Mouse (Mus musculus): ENCODE data around the gene Gm20671. TPM values are rescaled to one million over a fixed set of nuclear protein-coding genes. Genes with fewer than 3 reads are reported as not detected.
"Not testable (repeated sequence)": the region's sequence is repeated elsewhere in the genome, so short reads cannot be mapped to it uniquely, and the experiment has no call there.

The Gm20671 gene
- polyA plus RNA-seq, 1 experiment from 2014 or later: not detected

DNA sequence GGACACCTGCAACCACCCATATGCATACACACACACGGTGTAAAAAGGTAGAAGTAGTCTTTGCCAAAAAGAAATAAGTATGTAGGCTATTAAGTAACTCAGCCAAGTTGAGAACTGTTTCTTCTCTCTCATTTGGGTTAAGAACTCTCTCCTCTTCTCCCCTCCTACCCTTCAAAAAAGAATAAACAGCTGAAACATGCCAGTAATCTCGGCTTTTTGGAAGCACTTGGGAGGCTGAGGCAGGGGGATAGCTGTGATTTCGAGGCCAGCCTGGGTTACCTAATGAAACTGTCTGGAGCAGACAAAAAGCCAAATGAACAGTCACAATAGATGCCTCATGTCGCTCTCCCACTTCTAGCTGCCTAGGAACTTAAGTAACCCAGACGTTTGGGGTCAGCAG, 42.2 kb downstream of the Gm20671 start:
- peaks cover 17% of the 10 kb centered on the region for H3K36me3 ChIP-seq
- no peak for ATAC-seq (ENCODE audit: insufficient number of reproducible peaks, low FRiP score)
- H3K27ac ChIP-seq (ENCODE audit: poor library complexity, severe bottlenecking): no peak overlapping the region
- no peaks in the 10 kb centered on the region for H3K27me3 ChIP-seq (replicated peaks)
- peaks cover 4% of the 10 kb centered on the region for H3K4me1 ChIP-seq (replicated peaks)
- peak overlapping the region; percentile 80 for H3K9ac ChIP-seq
- 24% methylated on average over 5 of the region's 5 CpGs for WGBS
- no peaks in the 10 kb centered on the region for H3K9me3 ChIP-seq (replicated peaks)
- H3K4me3 ChIP-seq: peak overlapping the region; percentile 87
- H3K4me2 ChIP-seq: peak overlapping the region; percentile 90

DNA sequence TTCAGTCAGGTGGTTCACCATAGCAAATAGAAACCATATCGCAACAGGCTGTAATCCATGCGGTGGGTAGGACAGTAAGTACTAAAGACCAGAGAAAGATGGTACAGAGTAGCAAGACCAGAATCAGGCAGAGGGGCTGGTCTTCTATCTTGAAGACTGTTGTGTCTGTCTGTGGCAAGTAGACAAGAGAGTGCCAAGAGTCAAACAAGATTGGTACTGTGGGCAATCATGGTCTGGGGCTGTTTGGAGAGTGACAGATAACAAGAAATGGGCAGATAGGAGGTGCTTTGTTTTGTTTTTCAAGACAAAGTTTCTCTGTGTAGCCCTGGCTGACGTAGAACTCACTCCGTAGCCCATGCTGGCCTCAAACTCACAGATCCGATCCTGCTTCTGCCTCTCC, 45.3 kb downstream of the Gm20671 start:
- ATAC-seq (ENCODE audit: insufficient number of reproducible peaks, low FRiP score): no peak
- Histone ChIP-seq H3K4me1 (replicated peaks) (peaks cover 4% of the 10 kb centered on the region), H3K4me2 (no peak overlapping the region), H3K27ac (ENCODE audit: poor library complexity, severe bottlenecking) (no peak overlapping the region), H3K36me3 (peaks cover 3% of the 10 kb centered on the region; the same call in 1 of the 2 replicates), H3K9ac (no peak overlapping the region), H3K4me3 (no peak overlapping the region), H3K27me3 (replicated peaks) (no peaks in the 10 kb centered on the region), H3K9me3 (replicated peaks) (no peaks in the 10 kb centered on the region)
- 89% methylated on average over 5 of the region's 5 CpGs for WGBS

DNA sequence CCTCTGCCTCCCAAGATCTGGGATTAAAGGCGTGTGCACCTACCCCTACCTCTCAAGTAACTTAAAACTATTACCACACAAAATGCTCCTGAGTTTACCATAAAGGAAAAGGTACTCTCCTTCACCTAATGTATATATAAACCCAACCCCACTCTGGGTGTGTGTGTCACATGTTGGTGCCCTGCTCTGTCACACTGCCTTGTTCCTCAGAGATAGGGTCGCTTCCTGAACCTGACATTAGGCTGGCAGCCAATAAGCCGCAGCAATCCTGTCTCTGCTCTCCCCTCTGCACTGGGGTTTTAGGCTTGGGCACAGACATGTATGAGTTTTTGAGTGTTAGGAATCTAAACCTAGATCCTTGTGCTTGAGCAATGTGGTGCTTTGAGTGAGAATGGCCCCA, 48.7 kb downstream of the Gm20671 start:
- Histone ChIP-seq H3K27ac (ENCODE audit: poor library complexity, severe bottlenecking) (no peak overlapping the region), H3K9ac (no peak overlapping the region), H3K4me2 (no peak overlapping the region), H3K9me3 (replicated peaks) (no peaks in the 10 kb centered on the region), H3K27me3 (replicated peaks) (no peaks in the 10 kb centered on the region), H3K36me3 (peaks cover 14% of the 10 kb centered on the region), H3K4me1 (replicated peaks) (no peaks in the 10 kb centered on the region), H3K4me3 (no peak overlapping the region)
- no peak for ATAC-seq (ENCODE audit: insufficient number of reproducible peaks, low FRiP score)
- WGBS: 78% methylated on average over 3 of the region's 3 CpGs

DNA sequence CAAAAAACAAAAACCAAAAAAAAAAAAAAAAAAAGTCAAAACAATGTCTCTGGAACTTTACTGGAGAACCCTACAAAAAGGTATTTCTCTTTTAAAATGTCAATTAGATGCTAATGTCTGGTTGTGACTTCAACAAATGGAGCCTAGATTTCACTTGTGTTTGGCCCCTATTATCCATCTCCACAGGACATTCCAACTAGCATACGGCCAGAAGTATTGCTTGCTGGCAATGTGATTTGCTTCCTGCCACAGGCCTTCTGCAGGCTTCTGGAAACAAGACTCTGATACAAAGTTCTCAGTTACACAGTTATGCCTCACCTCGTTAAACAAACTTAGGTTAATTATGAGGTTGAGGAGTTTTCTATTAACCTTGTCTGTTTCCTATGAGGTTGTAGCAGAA, 54.5 kb downstream of the Gm20671 start:
- ATAC-seq (ENCODE audit: insufficient number of reproducible peaks, low FRiP score): no peak
- no peak overlapping the region for H3K27ac ChIP-seq (ENCODE audit: poor library complexity, severe bottlenecking)
- no peak overlapping the region for H3K4me2 ChIP-seq
- H3K36me3 ChIP-seq: peaks cover 20% of the 10 kb centered on the region
- WGBS: 87% methylated on average over 2 of the region's 2 CpGs
- H3K9me3 ChIP-seq (replicated peaks): no peaks in the 10 kb centered on the region
- H3K4me1 ChIP-seq (replicated peaks): 0 out of 2 replicates have a peak, but pooled peaks cover 5% of the 10 kb centered on the region
- H3K4me3 ChIP-seq: no peak overlapping the region
- H3K27me3 ChIP-seq (replicated peaks): no peaks in the 10 kb centered on the region
- no peak overlapping the region for H3K9ac ChIP-seq

- Histone ChIP-seq H3K4me2 (no peak overlapping the region), H3K27ac (ENCODE audit: poor library complexity, severe bottlenecking) (no peak overlapping the region), H3K36me3 (peaks cover 23% of the 10 kb centered on the region), H3K27me3 (replicated peaks) (no peaks in the 10 kb centered on the region), H3K9me3 (replicated peaks) (no peaks in the 10 kb centered on the region), H3K9ac (no peak overlapping the region), H3K4me3 (no peak overlapping the region), H3K4me1 (replicated peaks) (peaks cover 12% of the 10 kb centered on the region)
- no peak for ATAC-seq (ENCODE audit: insufficient number of reproducible peaks, low FRiP score)
- 87% methylated on average over 4 of the region's 4 CpGs for WGBS
Measured at GRCm38 (mm10) chr5:32767636-32768373, 59.1 kb downstream of the Gm20671 start.

DNA sequence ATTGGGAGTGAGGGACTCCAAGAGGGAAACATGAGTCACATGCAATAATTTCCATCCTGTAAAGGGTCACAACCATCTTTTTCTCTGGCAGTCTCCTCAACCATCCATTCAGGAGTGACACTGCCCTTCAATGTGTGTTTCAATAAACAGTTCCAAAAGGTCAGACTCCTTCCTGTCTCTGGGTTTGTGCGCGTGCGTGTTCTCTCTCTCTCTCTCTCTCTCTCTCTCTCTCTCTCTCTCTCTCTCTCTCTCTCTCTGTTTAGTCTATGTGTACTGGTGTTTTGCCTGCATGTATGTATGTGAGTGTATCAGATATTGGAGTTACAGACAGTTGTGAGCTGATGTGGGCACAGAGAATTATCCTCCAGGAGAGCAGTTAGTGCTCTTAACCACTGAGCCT, 59.9 kb downstream of the Gm20671 start:
- 88% methylated on average over 3 of the region's 3 CpGs for WGBS
- Histone ChIP-seq H3K4me1 (replicated peaks) (peaks cover 14% of the 10 kb centered on the region), H3K36me3 (peaks cover 18% of the 10 kb centered on the region), H3K27ac (ENCODE audit: poor library complexity, severe bottlenecking) (no peak overlapping the region), H3K4me2 (no peak overlapping the region), H3K9ac (no peak overlapping the region), H3K27me3 (replicated peaks) (no peaks in the 10 kb centered on the region), H3K9me3 (replicated peaks) (no peaks in the 10 kb centered on the region), H3K4me3 (no peak overlapping the region)
- no peak for ATAC-seq (ENCODE audit: insufficient number of reproducible peaks, low FRiP score)

DNA sequence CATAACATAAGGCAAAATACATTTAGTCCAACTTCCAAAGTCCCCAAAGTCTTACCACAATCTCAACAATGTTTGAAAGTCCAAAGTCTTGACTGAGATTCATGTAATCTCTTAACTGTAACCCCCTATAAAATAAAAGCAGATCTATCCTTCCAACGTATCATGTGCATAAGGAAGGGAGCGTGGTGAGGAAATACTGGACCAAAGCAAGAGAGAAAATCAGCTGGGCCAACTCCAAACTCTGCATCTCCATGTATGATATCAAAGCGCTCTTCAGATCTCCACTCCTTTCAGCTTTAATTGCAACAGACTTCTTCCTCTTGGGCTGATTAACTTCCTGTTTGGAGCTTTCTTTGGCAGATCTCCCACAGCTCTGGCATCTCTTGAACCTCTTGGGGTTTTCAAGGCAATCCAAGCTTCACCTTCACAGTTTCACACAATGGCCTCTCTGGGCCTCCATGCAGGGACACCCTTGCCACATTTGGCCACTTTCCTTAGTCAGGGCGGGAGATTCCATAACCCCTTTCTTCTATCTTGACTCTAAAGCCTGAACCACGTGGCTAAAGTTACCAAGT, 65.3 kb downstream of the Gm20671 start:
- H3K9ac ChIP-seq: no peak overlapping the region
- 62% methylated on average over 5 of the region's 5 CpGs for WGBS
- ATAC-seq (ENCODE audit: insufficient number of reproducible peaks, low FRiP score): no peak
- H3K4me3 ChIP-seq: no peak overlapping the region
- no peak overlapping the region for H3K4me2 ChIP-seq
- H3K4me1 ChIP-seq (replicated peaks): peaks cover 15% of the 10 kb centered on the region
- H3K9me3 ChIP-seq (replicated peaks): no peaks in the 10 kb centered on the region
- no peak overlapping the region for H3K27ac ChIP-seq (ENCODE audit: poor library complexity, severe bottlenecking)
- H3K27me3 ChIP-seq (replicated peaks): no peaks in the 10 kb centered on the region
- H3K36me3 ChIP-seq: peaks cover 18% of the 10 kb centered on the region

- peaks cover 10% of the 10 kb centered on the region for H3K4me1 ChIP-seq (replicated peaks)
- 0 out of 2 replicates have a peak, but pooled peaks have one; percentile 40 for ATAC-seq (ENCODE audit: insufficient number of reproducible peaks, low FRiP score)
Measured at GRCm38 (mm10) chr5:32760787-32761186, 66.1 kb downstream of the Gm20671 start.

GRCm38 (mm10) chr5:32760352-32760751, 66.6 kb downstream of the Gm20671 start:
- Histone ChIP-seq H3K4me1 (replicated peaks) (peaks cover 10% of the 10 kb centered on the region), H3K36me3 (peaks cover 18% of the 10 kb centered on the region)
- H3K4me3 ChIP-seq; H3K27me3 ChIP-seq (replicated peaks); H3K4me2 ChIP-seq; H3K27ac ChIP-seq (ENCODE audit: poor library complexity, severe bottlenecking); ATAC-seq (ENCODE audit: insufficient number of reproducible peaks, low FRiP score); H3K9me3 ChIP-seq (replicated peaks); H3K9ac ChIP-seq: not testable (repeated sequence)
- 88% methylated on average over 18 of the region's 18 CpGs for WGBS

More at GRCm38 (mm10) chr5:32760787-32761186, 66.1 kb downstream of the Gm20671 start:
- WGBS: 53% methylated on average over 3 of the region's 3 CpGs
- Histone ChIP-seq H3K9me3 (replicated peaks) (no peaks in the 10 kb centered on the region), H3K4me3 (no peak overlapping the region), H3K27ac (ENCODE audit: poor library complexity, severe bottlenecking) (no peak overlapping the region), H3K4me2 (no peak overlapping the region), H3K27me3 (replicated peaks) (no peaks in the 10 kb centered on the region), H3K36me3 (peaks cover 18% of the 10 kb centered on the region), H3K9ac (no peak overlapping the region)

DNA sequence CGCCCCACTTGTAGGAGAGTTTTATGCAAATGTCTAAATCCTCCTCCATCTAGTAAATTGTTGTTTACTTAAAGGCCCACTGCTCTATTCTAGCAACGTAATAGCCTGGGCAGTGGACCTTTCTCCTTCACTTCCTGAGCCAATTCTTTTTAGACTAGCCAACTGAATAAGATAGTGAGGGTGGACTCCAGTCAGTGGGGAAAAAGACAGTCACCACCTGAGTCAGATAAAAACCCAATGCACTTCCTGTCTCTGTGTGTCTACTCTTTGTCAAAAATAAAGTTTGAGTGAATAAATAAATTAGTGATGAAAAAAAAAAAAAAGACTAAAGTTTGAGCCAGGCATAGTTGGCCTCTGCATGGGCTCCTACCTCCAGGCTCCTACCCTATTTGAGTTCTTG, 67.2 kb downstream of the Gm20671 start:
- Histone ChIP-seq H3K4me2 (no peak overlapping the region), H3K4me3 (no peak overlapping the region), H3K36me3 (peaks cover 18% of the 10 kb centered on the region), H3K9me3 (replicated peaks) (no peaks in the 10 kb centered on the region), H3K27me3 (replicated peaks) (no peaks in the 10 kb centered on the region), H3K9ac (no peak overlapping the region), H3K27ac (ENCODE audit: poor library complexity, severe bottlenecking) (no peak overlapping the region), H3K4me1 (replicated peaks) (peaks cover 10% of the 10 kb centered on the region)
- no peak for ATAC-seq (ENCODE audit: insufficient number of reproducible peaks, low FRiP score)
- WGBS: 72% methylated on average over 2 of the region's 2 CpGs

DNA sequence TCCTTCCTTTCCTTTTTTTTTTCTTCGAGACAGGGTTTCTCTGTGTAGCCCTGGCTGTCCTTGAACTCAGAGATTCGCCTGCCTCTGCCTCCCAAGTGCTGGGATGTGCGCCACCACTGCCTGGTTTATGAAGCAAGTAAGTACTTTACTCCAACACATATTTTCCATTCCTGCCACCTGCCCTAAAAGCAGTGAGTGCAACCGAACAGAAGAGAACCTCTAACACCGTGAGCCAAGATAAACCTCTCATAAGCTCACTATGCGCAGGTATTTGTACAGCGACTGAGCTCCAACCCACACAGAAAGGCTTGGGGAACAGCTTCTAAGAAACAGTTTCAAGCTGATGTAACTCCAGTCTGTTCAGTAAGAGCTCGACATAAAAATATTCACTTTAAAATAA, 70.8 kb downstream of the Gm20671 start:
- H3K36me3 ChIP-seq: no peaks in the 10 kb centered on the region
- no peak for ATAC-seq (ENCODE audit: insufficient number of reproducible peaks, low FRiP score)
- 92% methylated on average over 8 of the region's 8 CpGs for WGBS
- peaks cover 5% of the 10 kb centered on the region for H3K4me1 ChIP-seq (replicated peaks)
- no peaks in the 10 kb centered on the region for H3K27me3 ChIP-seq (replicated peaks)
- no peak overlapping the region for H3K27ac ChIP-seq (ENCODE audit: poor library complexity, severe bottlenecking)
- H3K4me3 ChIP-seq: no peak overlapping the region
- no peak overlapping the region for H3K9ac ChIP-seq
- H3K4me2 ChIP-seq: no peak overlapping the region
- H3K9me3 ChIP-seq (replicated peaks): 0 out of 2 replicates have a peak, but pooled peaks cover 4% of the 10 kb centered on the region
